Mouse (Mus musculus) frontal cortex, postnatal 36 days (tissue): Measurements from ENCODE around the gene Ranbp17.

Experiments used
- DNase-seq, 2 experiments: peaks; one replicate each; pipeline ENCODE4 v3.0.0; 2022; ENCODE audit warnings: low spot score in 2 of 2

The Ranbp17 gene

DNA sequence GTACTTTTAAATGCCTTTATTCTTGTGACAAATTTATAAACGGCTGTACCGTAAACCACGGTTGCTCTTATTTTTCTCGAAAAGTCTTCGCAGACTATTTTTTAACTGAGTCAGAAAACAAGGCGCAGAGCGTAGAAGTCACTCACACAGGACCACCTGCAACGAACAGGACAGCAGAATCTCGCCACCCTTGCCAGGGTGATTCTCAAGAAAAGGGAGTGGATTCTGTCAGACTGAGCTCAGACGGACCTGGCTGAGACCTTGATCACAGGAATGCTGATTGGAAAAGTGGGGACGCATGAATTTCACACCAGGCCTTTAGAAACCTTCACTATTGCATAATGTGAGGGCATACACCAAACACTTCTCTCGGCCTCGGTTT, 316.4 kb downstream of the Ranbp17 start:
- DNase-seq, result no peak

GRCm38 (mm10) chr11:33196447-33197132, 317.0 kb downstream of the Ranbp17 start:
- DNase-seq, result no peak

DNA sequence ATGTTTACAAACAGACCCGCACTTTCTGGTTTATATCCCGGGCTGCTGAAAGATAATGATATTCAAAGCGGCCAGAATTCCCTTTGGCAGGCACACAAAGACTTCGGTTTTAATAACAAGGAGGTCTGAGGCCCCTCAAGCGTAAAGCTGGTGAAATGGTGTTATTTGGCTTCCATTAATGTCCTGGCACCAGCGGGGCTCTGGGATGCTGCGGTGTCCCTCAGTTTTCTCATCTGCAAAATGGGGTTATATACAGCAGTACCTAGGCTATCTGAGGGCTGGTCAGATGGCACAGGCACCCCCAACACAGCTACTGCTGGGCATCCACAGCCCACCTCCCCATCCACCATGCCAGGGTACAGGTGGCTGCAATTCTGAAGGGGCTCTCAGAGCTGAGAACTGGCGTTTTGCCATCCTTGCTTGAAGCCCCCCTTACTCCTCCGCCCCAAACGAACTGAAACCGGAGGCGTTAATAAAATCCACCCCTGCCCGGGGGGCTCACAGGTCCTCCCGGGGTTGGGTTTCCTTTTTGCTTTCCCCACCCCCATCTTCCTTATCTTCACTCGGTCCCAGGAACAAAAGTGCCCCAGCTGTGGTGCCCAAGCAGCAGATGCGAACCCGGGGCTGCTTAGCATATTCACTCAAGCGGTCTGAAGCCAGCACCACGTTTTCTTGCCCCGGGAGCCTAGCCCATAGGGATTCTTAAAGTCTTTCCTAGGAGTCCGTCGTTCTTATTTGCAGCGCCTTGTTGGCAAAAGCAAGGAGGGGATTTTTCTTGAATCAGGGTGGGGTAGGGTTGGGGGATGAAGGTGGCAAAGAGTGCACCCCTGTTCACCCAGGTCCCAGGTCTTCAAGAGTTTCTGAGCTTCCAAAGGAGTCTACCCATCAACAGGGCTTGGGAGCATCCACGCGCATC, 317.8 kb downstream of the Ranbp17 start:
- DNase-seq, result no peak

DNA sequence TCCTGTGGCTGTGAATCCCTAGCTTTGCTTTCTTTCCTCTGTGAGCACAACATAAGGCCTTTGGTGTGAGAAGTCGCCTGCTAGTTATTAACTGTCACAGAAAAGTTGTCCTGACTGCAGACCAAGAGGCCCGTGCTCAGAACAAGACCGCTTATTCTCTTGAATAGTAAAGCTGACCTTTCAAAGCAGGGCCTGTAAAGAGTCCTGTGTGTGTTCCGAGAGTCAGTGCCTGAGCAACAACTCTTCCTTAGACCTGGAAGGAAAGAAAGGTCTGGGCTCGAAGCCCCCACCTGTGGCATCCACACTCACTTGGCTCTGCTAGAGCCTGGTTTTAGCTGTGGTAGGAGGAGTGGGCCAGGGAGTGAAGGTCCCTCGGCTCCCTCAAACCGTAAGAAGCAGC, 318.5 kb downstream of the Ranbp17 start:
- no peak for DNase-seq

- no peak for DNase-seq
Observed at GRCm38 (mm10) chr11:33193695-33194094, 319.9 kb downstream of the Ranbp17 start.

- no peak for DNase-seq
Observed at GRCm38 (mm10) chr11:33181804-33182203, 331.7 kb downstream of the Ranbp17 start.

DNA sequence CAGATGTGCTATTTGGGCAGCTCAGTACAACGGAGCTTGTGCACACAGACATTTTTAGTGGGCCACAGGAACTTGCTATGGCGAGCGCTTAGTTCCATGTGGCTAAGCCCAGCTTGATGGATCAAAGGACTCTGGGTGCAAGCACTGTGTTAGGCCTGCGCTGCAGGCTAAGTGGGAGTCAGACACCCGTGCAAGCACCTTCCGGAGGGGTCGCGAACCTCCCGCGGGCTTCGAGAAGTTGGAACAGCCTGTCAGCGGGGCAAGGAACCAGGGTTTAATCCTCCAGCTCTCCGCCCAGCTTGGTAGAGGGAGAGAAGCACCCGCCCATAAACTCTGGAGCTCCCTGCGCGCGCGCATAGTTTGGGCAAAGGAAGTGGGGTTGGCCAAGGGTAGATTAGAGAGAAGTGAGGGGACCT, 332.8 kb downstream of the Ranbp17 start:
- DNase-seq, result no peak

DNA sequence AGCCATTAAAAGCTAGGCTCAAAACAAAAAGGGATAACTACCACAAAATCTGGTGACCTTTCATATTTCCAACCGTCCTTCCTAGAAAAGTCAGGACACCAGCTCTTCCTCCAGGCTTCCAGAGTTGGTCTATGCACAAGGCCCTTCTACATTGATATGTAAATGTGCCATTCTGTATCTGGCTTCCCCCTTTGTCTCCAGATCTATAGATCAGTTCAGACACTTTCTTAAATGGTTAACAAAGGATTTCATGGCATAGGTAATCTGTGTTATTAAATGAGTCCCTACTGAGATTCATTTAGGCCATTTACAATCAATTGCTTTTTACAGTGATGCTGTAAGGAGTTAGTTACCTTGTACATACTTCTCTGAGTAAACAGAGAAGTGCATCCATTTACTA, 333.7 kb downstream of the Ranbp17 start:
- no peak for DNase-seq

GRCm38 (mm10) chr11:33176525-33177245, 336.9 kb downstream of the Ranbp17 start:
- peak in 1 of 2 experiments; percentile 44 for DNase-seq

DNA sequence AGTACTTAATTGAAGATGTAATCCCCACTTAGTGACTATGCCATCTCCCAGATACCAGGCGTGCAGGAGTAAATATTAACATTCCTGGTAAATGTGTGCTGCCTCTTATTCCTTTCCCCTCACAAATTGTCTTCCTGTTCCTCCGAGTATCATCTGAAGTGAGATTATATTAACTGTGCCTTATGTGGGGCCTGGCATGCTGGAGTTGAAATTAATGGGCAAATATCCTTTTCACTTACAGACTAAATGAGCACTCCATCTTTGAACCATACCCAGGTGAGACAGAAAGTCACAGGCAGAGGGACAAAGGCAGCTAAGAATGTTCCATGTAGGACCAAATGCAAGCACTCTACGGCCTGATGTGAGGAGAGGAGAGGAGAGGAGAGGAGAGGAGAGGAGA, 337.8 kb downstream of the Ranbp17 start:
- DNase-seq, result no peak

- DNase-seq, result peak; percentile 28 to 38
Observed at GRCm38 (mm10) chr11:33170489-33170888, 343.1 kb downstream of the Ranbp17 start.

- peak; percentile 99 to 100 for DNase-seq
Observed at GRCm38 (mm10) chr11:33162998-33163506, 350.5 kb downstream of the Ranbp17 start, which contains the start of gene Npm1. Gene Npm1 (minus strand): TSS chr11:33163206.

GRCm38 (mm10) chr11:33162211-33162997, 351.1 kb downstream of the Ranbp17 start:
- DNase-seq, result peak; percentile 57 to 60
